Mouse (Mus musculus) CH12.LX (cell line): ENCODE measurements at regions not wholly inside any gene's neighbourhood (a gene's known extent, or its start where the extent isn't known, plus 50 kb on each side); places are given as distances from the start of the nearest gene placed in this dataset.

Source experiments
- DNase-seq: peaks from one replicate; pipeline ENCODE4 v3.0.0-alpha.2; 2013; ENCODE audit errors: extremely low read depth
- H3K27ac ChIP-seq: 2 replicates; pipeline ENCODE4 v1.5.1; 2012; ENCODE audit warnings: low read depth, mild to moderate bottlenecking, control low read depth, moderate library complexity; ENCODE audit not compliant: insufficient read depth
- H3K27me3 ChIP-seq: replicated peaks from 2 replicates; pipeline ENCODE3; 2012; ENCODE audit warnings: inconsistent platforms
- H3K36me3 ChIP-seq, 2 experiments: replicated peaks in 1 of 2; 2 replicates each; pipeline versions ENCODE3 to v1.6.1; 2012; ENCODE audit warnings: inconsistent platforms in 1 of 2, low read length in 1 of 2, mild to moderate bottlenecking in 1 of 2, mixed read lengths in 1 of 2, moderate library complexity in 1 of 2; ENCODE audit not compliant: control insufficient read depth in 1 of 2, insufficient read depth in 1 of 2
- H3K4me1 ChIP-seq, 2 experiments: 2 replicates each; pipeline ENCODE4 v1.6.1; 2012; ENCODE audit warnings: inconsistent platforms in 1 of 2, moderate library complexity in 1 of 2; ENCODE audit not compliant: insufficient read depth in 2 of 2, control insufficient read depth in 1 of 2
- H3K4me2 ChIP-seq: 2 replicates; pipeline ENCODE4 v1.6.1; 2012; ENCODE audit warnings: low read depth, mild to moderate bottlenecking, control low read depth; ENCODE audit not compliant: poor library complexity, insufficient read depth, severe bottlenecking
- H3K4me3 ChIP-seq, 3 experiments: fragments of 150-350 bp in 1 of 3; sonication (generic) in 1 of 3; replicated peaks in 1 of 3; 2 replicates each; pipeline versions ENCODE3 to v1.5.1; 2011 to 2012; ENCODE audit warnings: low read depth in 2 of 3, low read length in 2 of 3, mild to moderate bottlenecking in 2 of 3, moderate library complexity in 2 of 3, control low read depth in 1 of 3, improper control_type of control experiment in 1 of 3, inconsistent platforms in 1 of 3, mixed read lengths in 1 of 3; ENCODE audit not compliant: poor library complexity in 1 of 3
- H3K79me2 ChIP-seq: replicated peaks from 2 replicates; pipeline ENCODE4 v1.6.1; 2012; ENCODE audit warnings: mild to moderate bottlenecking, moderate library complexity; ENCODE audit not compliant: control insufficient read depth, poor library complexity, insufficient read depth, severe bottlenecking; ENCODE audit errors: extremely low read depth
- H3K9ac ChIP-seq: 2 replicates; pipeline ENCODE4 v1.6.1; 2012; ENCODE audit warnings: low read depth, mild to moderate bottlenecking, control low read depth, moderate library complexity; ENCODE audit not compliant: insufficient read depth
- H3K9me3 ChIP-seq: replicated peaks from 2 replicates; pipeline ENCODE3; 2012; ENCODE audit warnings: low read length, inconsistent platforms, mixed read lengths
- CHD1 ChIP-seq: IDR thresholded peaks from 2 replicates; pipeline ENCODE4 v1.6.1; 2012; ENCODE audit warnings: low read depth, low read length, improper control_type of control experiment, inconsistent platforms
- CTCF ChIP-seq, 2 experiments: IDR thresholded peaks in 1 of 2; conservative IDR thresholded peaks in 1 of 2; 2 replicates each; pipeline ENCODE4 v1.5.1; 2011 to 2012; ENCODE audit warnings: low read depth in 2 of 2, low read length in 2 of 2, improper control_type of control experiment in 1 of 2, inconsistent platforms in 1 of 2, mild to moderate bottlenecking in 1 of 2, moderate library complexity in 1 of 2
- ETS1 ChIP-seq: conservative IDR thresholded peaks from 2 replicates; pipeline ENCODE4 v1.6.1; 2012; ENCODE audit warnings: low read depth, mild to moderate bottlenecking, inconsistent platforms, low read length, improper control_type of control experiment, moderate library complexity
- GABPA ChIP-seq: IDR thresholded peaks from 2 replicates; pipeline ENCODE4 v1.6.1; 2012; ENCODE audit warnings: low read depth, low read length, improper control_type of control experiment, inconsistent platforms; ENCODE audit not compliant: insufficient replicate concordance
- IRF4 ChIP-seq: IDR thresholded peaks from 2 replicates; pipeline ENCODE4 v1.6.1; 2014; ENCODE audit warnings: low read depth, mild to moderate bottlenecking, inconsistent platforms, low read length, improper control_type of control experiment
- JUN ChIP-seq: IDR thresholded peaks from 2 replicates; pipeline ENCODE4 v1.6.1; 2011; ENCODE audit warnings: low read depth, mild to moderate bottlenecking, low read length, improper control_type of control experiment, moderate library complexity; ENCODE audit not compliant: insufficient read depth
- JUND ChIP-seq: conservative IDR thresholded peaks from 2 replicates; pipeline ENCODE4 v1.6.1; 2011; ENCODE audit warnings: low read depth, low read length, improper control_type of control experiment
- MAFK ChIP-seq: IDR thresholded peaks from 2 replicates; pipeline ENCODE4 v1.6.1; 2011; ENCODE audit warnings: low read length, improper control_type of control experiment; ENCODE audit not compliant: insufficient replicate concordance
- MXI1 ChIP-seq: IDR thresholded peaks from 2 replicates; pipeline ENCODE4 v1.6.1; 2011; ENCODE audit warnings: mild to moderate bottlenecking, low read depth, low read length, improper control_type of control experiment
- MYC ChIP-seq: IDR thresholded peaks from 2 replicates; pipeline ENCODE4 v1.6.1; 2011; ENCODE audit warnings: low read depth, mild to moderate bottlenecking, improper control_type of control experiment, low read length
- NRF1 ChIP-seq: IDR thresholded peaks from 2 replicates; pipeline ENCODE4 v1.6.1; 2014; ENCODE audit warnings: low read depth, mild to moderate bottlenecking, inconsistent platforms, low read length, improper control_type of control experiment, moderate library complexity
- RAD21 ChIP-seq: IDR thresholded peaks from 2 replicates; pipeline ENCODE4 v1.6.1; 2011; ENCODE audit warnings: low read depth, mild to moderate bottlenecking, low read length, improper control_type of control experiment, moderate library complexity
- RCOR1 ChIP-seq: conservative IDR thresholded peaks from 2 replicates; pipeline ENCODE4 v1.6.1; 2012; ENCODE audit warnings: low read depth, mild to moderate bottlenecking, inconsistent platforms, low read length, improper control_type of control experiment
- SIN3A ChIP-seq: IDR thresholded peaks from 2 replicates; pipeline ENCODE4 v1.6.1; 2012; ENCODE audit warnings: low read length, improper control_type of control experiment, inconsistent platforms
- SMC3 ChIP-seq: IDR thresholded peaks from 2 replicates; pipeline ENCODE4 v1.6.1; 2011; ENCODE audit warnings: low read depth, low read length, improper control_type of control experiment
- TBP ChIP-seq: conservative IDR thresholded peaks from 2 replicates; pipeline ENCODE4 v1.6.1; 2011; ENCODE audit warnings: low read depth, low read length, improper control_type of control experiment
- UBTF ChIP-seq: IDR thresholded peaks from 2 replicates; pipeline ENCODE4 v1.6.1; 2012; ENCODE audit warnings: low read depth, mild to moderate bottlenecking, inconsistent platforms, low read length, improper control_type of control experiment, moderate library complexity
- USF1 ChIP-seq: IDR thresholded peaks from 2 replicates; pipeline ENCODE4 v1.6.1; 2014; ENCODE audit warnings: low read depth, mild to moderate bottlenecking, inconsistent platforms, low read length, improper control_type of control experiment
- ZC3H11A ChIP-seq: IDR thresholded peaks from 2 replicates; pipeline ENCODE4 v1.6.1; 2012; ENCODE audit warnings: low read depth, mild to moderate bottlenecking, inconsistent platforms, low read length, improper control_type of control experiment
- dilution Hi-C: fragments of 300-500 bp; cut with MboI; formaldehyde crosslinking; loops from 2 replicates; pipeline ENCODE4 v1.14.3; 2020; ENCODE audit warnings: low sequenced_read_pairs; ENCODE audit not compliant: extremely low pct_unique_long_range_greater_than_20kb, extremely low pct_ligation_motif_present
- in situ Hi-C: fragments of 300-500 bp; cut with MboI; formaldehyde crosslinking; loops from 3 replicates; pipeline ENCODE4 v1.14.3; 2019; ENCODE audit warnings: low sequenced_read_pairs, low pct_ligation_motif_present, low pct_unique_long_range_greater_than_20kb, mixed read lengths

GRCm38 (mm10) chr1:43298746-43299145 is 102.0 kb upstream of the Fhl2 start:
- dilution Hi-C loops, result no loop called here
- Histone ChIP-seq H3K9me3 (no peaks in the 10 kb centered on the region), H3K4me3 (no peak overlapping the region), H3K4me2 (no peak overlapping the region), H3K4me1 (peaks cover 4 to 5% of the 10 kb centered on the region in 2 experiments), H3K9ac (no peak overlapping the region), H3K36me3 (no peaks in the 10 kb centered on the region)
- DNase-seq, result no peak
- in situ Hi-C loops, result loop anchor here (5.0 to 25.0 kb wide), 2 partner anchors 334 to 439 kb away; partner anchors contain the start of gene 1500015O10Rik
- TF ChIP-seq TBP, result no peak
- no peak for TF ChIP-seq NRF1
- no peak for TF ChIP-seq GABPA
- TF ChIP-seq ETS1, result no peak
- no peak for TF ChIP-seq CHD1
- no peak for TF ChIP-seq JUN
- TF ChIP-seq USF1, result no peak
- no peak for TF ChIP-seq MXI1
- TF ChIP-seq, all 38 proteins: peak for 0
- Histone ChIP-seq H3K79me2 (no peaks in the 10 kb centered on the region), H3K27ac (no peak overlapping the region), H3K27me3 (no peaks in the 10 kb centered on the region)

GRCm38 (mm10) chr1:43299490-43300302 is 102.9 kb upstream of the Fhl2 start:
- Histone ChIP-seq H3K27me3 (no peaks in the 10 kb centered on the region), H3K9ac (no peak overlapping the region), H3K4me2 (peak overlapping the region; percentile 18; the same call in 1 of the 2 replicates), H3K36me3 (no peaks in the 10 kb centered on the region), H3K79me2 (no peaks in the 10 kb centered on the region), H3K9me3 (no peaks in the 10 kb centered on the region), H3K27ac (no peak overlapping the region), H3K4me1 (peaks cover 4 to 5% of the 10 kb centered on the region in 2 experiments), H3K4me3 (no peak overlapping the region)
- DNase-seq, result peak; percentile 69
- TF ChIP-seq RCOR1 (no peak), IRF4 (0 out of 2 replicates have a peak, but pooled peaks have one; percentile 10), SIN3A (0 out of 2 replicates have a peak, but pooled peaks have one; percentile 19), JUND (peak; percentile 33; the same call in 1 of the 2 replicates), UBTF (no peak), MYC (0 out of 2 replicates have a peak, but pooled peaks have one; percentile 24), ZC3H11A (peak; percentile 91), CTCF (conservative IDR thresholded peaks at IDR 0.05 in 1 of 2, IDR thresholded peaks at IDR 0.05 in 1 of 2; ENCODE audit: low read depth in 2 of 2, low read length in 2 of 2) (peak; percentile 85 to 92), MAFK (peak; percentile 69; the same call in 1 of the 2 replicates), SMC3 (peak; percentile 96), RAD21 (peak; percentile 97)
- in situ Hi-C loops, result loop anchor here (5.0 to 25.0 kb wide), 2 partner anchors 333 to 438 kb away; partner anchors contain the start of gene 1500015O10Rik
- dilution Hi-C loops, result no loop called here
